Mouse (Mus musculus) olfactory bulb, adult 2 months (tissue): ENCODE results near the gene Gm21883. TPM values are rescaled to one million over a fixed set of nuclear protein-coding genes. Genes with fewer than 3 reads are reported as not detected.
"Not testable (repeated sequence)": the region's sequence is repeated elsewhere in the genome, so short reads cannot be mapped to it uniquely, and the experiment has no call there.

Experiments used
- H3K27ac ChIP-seq: fragments of 200-500 bp; 2 replicates; pipeline ENCODE4 v1.5.1; 2012; ENCODE audit warnings: low read depth, low read length; ENCODE audit not compliant: insufficient read depth
- H3K4me1 ChIP-seq: fragments of 200-500 bp; 2 replicates; pipeline ENCODE4 v1.6.1; 2012; ENCODE audit warnings: low read length; ENCODE audit not compliant: control insufficient read depth, insufficient read depth
- H3K4me3 ChIP-seq: fragments of 200-500 bp; 2 replicates; pipeline ENCODE4 v1.5.1; 2012; ENCODE audit warnings: mild to moderate bottlenecking, low read depth, low read length, moderate library complexity; ENCODE audit not compliant: insufficient read depth
- WGBS: fragments of 180-500 bp; shearing (Covaris S2); methylation state at CpG from one replicate; pipeline ENCODE4 v1.1.7; 2018; 5-methylcytosine and 5-hydroxymethylcytosine counted together
- polyA plus RNA-seq: library from polyadenylated mRNA; stranded (reverse); fragments of >200 nt; gene quantifications from 2 replicates; pipeline ENCODE4 v1.2.4, GENCODE M21; 2012; ENCODE audit warnings: low replicate concordance; ENCODE audit not compliant: missing spikeins, insufficient read depth, insufficient read length

Gene Gm21883
- not detected in 2 replicates for polyA plus RNA-seq

DNA sequence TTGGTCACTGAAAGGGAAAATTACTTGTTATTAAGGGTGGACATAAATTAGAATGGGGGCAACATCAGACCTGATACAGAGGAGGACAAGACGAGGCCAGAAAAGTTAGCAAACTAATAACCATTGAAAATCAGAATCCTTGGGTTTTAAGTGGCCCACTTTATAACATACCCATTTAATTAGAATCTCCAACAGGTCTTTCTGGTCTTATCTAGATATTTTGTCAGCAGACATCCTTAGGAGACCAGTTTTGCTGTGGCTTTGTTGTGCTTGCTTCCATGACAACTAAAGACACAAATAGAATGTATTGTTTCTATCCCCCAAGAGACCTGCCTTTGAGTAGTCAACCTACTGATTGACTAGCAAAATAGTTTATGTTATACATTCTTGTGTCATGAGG is at the start of gene Gm21883:
TSS of gene Gm21883 (minus strand) at position 101 of the 400 bp plus-strand sequence.
- not testable (repeated sequence) for H3K27ac ChIP-seq, H3K4me1 ChIP-seq, H3K4me3 ChIP-seq
- no CpG with 5 or more reads among the region's 1 CpGs for WGBS

DNA sequence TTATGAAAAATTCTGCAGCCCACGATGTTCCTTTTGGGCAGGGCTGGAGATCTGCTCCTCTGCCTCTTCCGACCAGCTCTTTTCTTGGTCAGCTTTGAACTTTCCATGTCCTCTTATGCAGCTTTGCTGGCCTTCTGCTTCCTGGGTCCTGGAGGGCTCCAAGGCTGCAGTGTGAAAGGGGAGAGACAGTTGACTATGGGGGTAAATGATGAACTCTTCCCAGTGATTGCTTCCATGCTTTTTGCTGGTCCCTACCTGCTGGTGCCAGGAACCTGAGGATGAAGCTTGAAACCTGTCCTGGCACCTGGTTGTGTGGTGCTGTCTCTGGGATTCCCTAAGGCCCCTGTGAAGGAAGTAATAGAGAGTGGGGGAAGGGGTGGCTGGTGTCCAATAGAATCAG is 44.7 kb upstream of the Gm21883 start, which contains the start of gene Spin2e:
TSS of gene Spin2e (minus strand) at position 101 of the 400 bp plus-strand sequence.
- H3K4me3 ChIP-seq, H3K4me1 ChIP-seq, H3K27ac ChIP-seq: not testable (repeated sequence)
- 100% methylated on average over 2 of the region's 2 CpGs for WGBS

Other genes starting within 250 kb of the Gm21883 start
- not detected in 2 replicates for gene Btbd35f26, start 237.8 kb downstream of the Gm21883 start, polyA plus RNA-seq
- gene Btbd35f19, start 190.4 kb downstream of the Gm21883 start, polyA plus RNA-seq, result not detected in 2 replicates
- gene Spin2e, start 44.6 kb upstream of the Gm21883 start, polyA plus RNA-seq, result not detected in 2 replicates
- gene Btbd35f25, start 142.9 kb upstream of the Gm21883 start, polyA plus RNA-seq, result not detected in 2 replicates